Mouse (Mus musculus) ES-Bruce4 (cell line): ENCODE measurements around the gene Fer. TPM values are rescaled to one million over a fixed set of nuclear protein-coding genes. Genes with fewer than 3 reads are reported as not detected.

ENCODE experiments used
- H3K27ac ChIP-seq: 2 replicates; pipeline ENCODE4 v1.5.1; 2012; ENCODE audit warnings: low read length, inconsistent platforms; ENCODE audit not compliant: insufficient read depth
- H3K27me3 ChIP-seq: 2 replicates; pipeline ENCODE4 v1.6.1; 2012; ENCODE audit warnings: mild to moderate bottlenecking, low read length, inconsistent platforms; ENCODE audit not compliant: control insufficient read depth, poor library complexity, insufficient read depth, severe bottlenecking
- H3K36me3 ChIP-seq: 2 replicates; pipeline ENCODE4 v1.6.1; 2012; ENCODE audit warnings: inconsistent platforms, mild to moderate bottlenecking, low read length, moderate library complexity; ENCODE audit not compliant: control insufficient read depth, poor library complexity, insufficient read depth, severe bottlenecking
- H3K4me1 ChIP-seq: one replicate; pipeline ENCODE4 v1.8.1; 2011; ENCODE audit warnings: low read length; ENCODE audit not compliant: control insufficient read depth, insufficient read depth
- H3K4me3 ChIP-seq: 2 replicates; pipeline ENCODE4 v1.5.1; 2011; ENCODE audit warnings: low read depth, mild to moderate bottlenecking, low read length
- H3K9ac ChIP-seq: 2 replicates; pipeline ENCODE4 v1.6.1; 2012; ENCODE audit warnings: low read depth, mild to moderate bottlenecking, inconsistent platforms; ENCODE audit not compliant: poor library complexity, severe bottlenecking
- H3K9me3 ChIP-seq: replicated peaks from 2 replicates; pipeline ENCODE4 v1.6.1; 2012; ENCODE audit warnings: mild to moderate bottlenecking, low read length, inconsistent platforms; ENCODE audit not compliant: control insufficient read depth, poor library complexity, insufficient read depth, severe bottlenecking
- CTCF ChIP-seq: IDR thresholded peaks from one replicate; pipeline ENCODE4 v1.8.1; 2011; ENCODE audit warnings: low read depth, low read length
- EP300 ChIP-seq: IDR thresholded peaks from 2 replicates; pipeline ENCODE4 v1.6.1; 2011; ENCODE audit warnings: low read depth, low read length; ENCODE audit not compliant: insufficient read depth
- POLR2A ChIP-seq: IDR thresholded peaks from one replicate; pipeline ENCODE4 v1.8.1; 2011; ENCODE audit warnings: low read length; ENCODE audit not compliant: insufficient read depth
- polyA plus RNA-seq: library from polyadenylated mRNA; stranded (reverse); fragments of >200 nt; gene quantifications from 2 replicates; pipeline ENCODE4 v1.2.4, GENCODE M21; 2011; ENCODE audit warnings: low read depth; ENCODE audit not compliant: missing spikeins, insufficient read depth, insufficient read length

Fer gene
- polyA plus RNA-seq, 1 experiment: 28.9 TPM

- no peak overlapping the region for H3K9ac ChIP-seq
- H3K9me3 ChIP-seq: no peaks in the 10 kb centered on the region
- H3K27ac ChIP-seq: no peak overlapping the region
- no peaks in the 10 kb centered on the region for H3K4me1 ChIP-seq
- no peak overlapping the region for H3K4me3 ChIP-seq
- H3K27me3 ChIP-seq: no peaks in the 10 kb centered on the region
- TF ChIP-seq CTCF (no peak), POLR2A (no peak), EP300 (no peak)
- H3K36me3 ChIP-seq: no peaks in the 10 kb centered on the region; the same call in 1 of the 2 replicates
These were observed 178.9 kb downstream of the Fer start for GRCm38 (mm10) chr17:64041771-64042170.

GRCm38 (mm10) chr17:64045326-64045725 lies 182.5 kb downstream of the Fer start:
- H3K27me3 ChIP-seq: no peaks in the 10 kb centered on the region
- H3K9me3 ChIP-seq: no peaks in the 10 kb centered on the region
- TF ChIP-seq EP300 (no peak), POLR2A (no peak), CTCF (no peak)
- no peak overlapping the region for H3K4me3 ChIP-seq
- no peaks in the 10 kb centered on the region for H3K4me1 ChIP-seq
- H3K9ac ChIP-seq: no peak overlapping the region
- no peaks in the 10 kb centered on the region for H3K36me3 ChIP-seq
- H3K27ac ChIP-seq: no peak overlapping the region

- no peak overlapping the region for H3K27ac ChIP-seq
- TF ChIP-seq CTCF: no peak
- TF ChIP-seq EP300: no peak
- no peak for TF ChIP-seq POLR2A
- H3K4me1 ChIP-seq: no peaks in the 10 kb centered on the region
- H3K9ac ChIP-seq: no peak overlapping the region
- no peaks in the 10 kb centered on the region for H3K9me3 ChIP-seq
- no peak overlapping the region for H3K4me3 ChIP-seq
- no peaks in the 10 kb centered on the region for H3K36me3 ChIP-seq
- H3K27me3 ChIP-seq: no peaks in the 10 kb centered on the region
These were observed 183.7 kb downstream of the Fer start for GRCm38 (mm10) chr17:64046557-64046956.

- no peak overlapping the region for H3K4me3 ChIP-seq
- no peaks in the 10 kb centered on the region; the same call in 1 of the 2 replicates for H3K36me3 ChIP-seq
- H3K4me1 ChIP-seq: no peaks in the 10 kb centered on the region
- no peak overlapping the region for H3K9ac ChIP-seq
- H3K9me3 ChIP-seq: no peaks in the 10 kb centered on the region
- no peaks in the 10 kb centered on the region for H3K27me3 ChIP-seq
- no peak for TF ChIP-seq CTCF
- TF ChIP-seq EP300: no peak
- TF ChIP-seq POLR2A: no peak
- no peak overlapping the region for H3K27ac ChIP-seq
These were observed 188.0 kb downstream of the Fer start for GRCm38 (mm10) chr17:64050911-64051310.

GRCm38 (mm10) chr17:64053636-64054035 lies 190.8 kb downstream of the Fer start:
- no peak for TF ChIP-seq POLR2A
- TF ChIP-seq EP300: 0 out of 2 replicates have a peak, but pooled peaks have one; percentile 23
- Histone ChIP-seq H3K9ac (no peak overlapping the region), H3K4me3 (no peak overlapping the region), H3K27me3 (no peaks in the 10 kb centered on the region; the same call in 1 of the 2 replicates), H3K27ac (no peak overlapping the region), H3K9me3 (no peaks in the 10 kb centered on the region), H3K4me1 (no peaks in the 10 kb centered on the region), H3K36me3 (no peaks in the 10 kb centered on the region; the same call in 1 of the 2 replicates)

GRCm38 (mm10) chr17:64060529-64060928 lies 197.7 kb downstream of the Fer start:
- Histone ChIP-seq H3K27me3 (no peaks in the 10 kb centered on the region; the same call in 1 of the 2 replicates), H3K9ac (no peak overlapping the region), H3K9me3 (no peaks in the 10 kb centered on the region), H3K4me3 (no peak overlapping the region), H3K4me1 (no peaks in the 10 kb centered on the region), H3K36me3 (no peaks in the 10 kb centered on the region), H3K27ac (no peak overlapping the region)
- TF ChIP-seq EP300 (no peak), POLR2A (no peak), CTCF (no peak)
